Mouse (Mus musculus): Measurements from ENCODE around the gene Mospd3. TPM values are rescaled to one million over a fixed set of nuclear protein-coding genes. Genes with fewer than 3 reads are reported as not detected.
A peak's percentile ranks its signal among the peaks of the same experiment; 100 is the strongest.
"Not testable (repeated sequence)": the region's sequence is repeated elsewhere in the genome, so short reads cannot be mapped to it uniquely, and the experiment has no call there.

Mospd3 gene
- total RNA-seq, 2 experiments from 2014 or later, result 5.5 to 97.5 TPM

- no peak for ATAC-seq (replicated peaks; ENCODE audit: poor library complexity)
Observed at GRCm38 (mm10) chr5:137623937-137624530, 23.2 kb upstream of the Mospd3 start.

GRCm38 (mm10) chr5:137615347-137615746 lies 14.5 kb upstream of the Mospd3 start:
- no peak for ATAC-seq (replicated peaks; ENCODE audit: poor library complexity)

- ATAC-seq (replicated peaks; ENCODE audit: poor library complexity), result not testable (repeated sequence)
Observed at GRCm38 (mm10) chr5:137614921-137615320, 14.1 kb upstream of the Mospd3 start.

- no peak for ATAC-seq (replicated peaks; ENCODE audit: poor library complexity)
Observed at GRCm38 (mm10) chr5:137613550-137613949, 12.7 kb upstream of the Mospd3 start, which contains the start of gene Pcolce. TSS of gene Pcolce (minus strand) at chr5:137613784.

- ATAC-seq (replicated peaks; ENCODE audit: poor library complexity), result no peak
Observed at GRCm38 (mm10) chr5:137613076-137613475, 12.2 kb upstream of the Mospd3 start.

- ATAC-seq (replicated peaks; ENCODE audit: poor library complexity), result peak; percentile 26; the same call in 1 of the 2 replicates
Observed at GRCm38 (mm10) chr5:137611245-137611602, 10.4 kb upstream of the Mospd3 start.

GRCm38 (mm10) chr5:137610548-137611244 lies 9.8 kb upstream of the Mospd3 start:
- no peak for ATAC-seq (replicated peaks; ENCODE audit: poor library complexity)

GRCm38 (mm10) chr5:137610056-137610455 lies 9.2 kb upstream of the Mospd3 start:
- no peak for ATAC-seq (replicated peaks; ENCODE audit: poor library complexity)

GRCm38 (mm10) chr5:137609292-137609691 lies 8.4 kb upstream of the Mospd3 start:
- no peak for ATAC-seq (replicated peaks; ENCODE audit: poor library complexity)

GRCm38 (mm10) chr5:137608654-137609190 lies 7.9 kb upstream of the Mospd3 start:
- no peak for ATAC-seq (replicated peaks; ENCODE audit: poor library complexity)

- ATAC-seq (replicated peaks; ENCODE audit: poor library complexity), result no peak
Observed at GRCm38 (mm10) chr5:137607860-137608653, 7.2 kb upstream of the Mospd3 start.

GRCm38 (mm10) chr5:137601365-137601729 lies 489 bp upstream of the Mospd3 start:
- ATAC-seq (replicated peaks; ENCODE audit: poor library complexity), result no peak

GRCm38 (mm10) chr5:137600281-137600618 lies 608 bp downstream of the Mospd3 start:
- ATAC-seq (replicated peaks; ENCODE audit: poor library complexity), result peak; percentile 9

GRCm38 (mm10) chr5:137599600-137599999 lies 1.3 kb downstream of the Mospd3 start:
- ATAC-seq (replicated peaks; ENCODE audit: poor library complexity), result peak; percentile 3; the same call in 1 of the 2 replicates

- no peak for ATAC-seq (replicated peaks; ENCODE audit: poor library complexity)
Observed at GRCm38 (mm10) chr5:137598100-137598826, 2.6 kb downstream of the Mospd3 start.

- ATAC-seq (replicated peaks; ENCODE audit: poor library complexity), result no peak
Observed at GRCm38 (mm10) chr5:137597625-137598024, 3.2 kb downstream of the Mospd3 start.

- peak; percentile 13 for ATAC-seq (replicated peaks; ENCODE audit: poor library complexity)
Observed at GRCm38 (mm10) chr5:137596601-137597261, 4.1 kb downstream of the Mospd3 start.

- no peak for ATAC-seq (replicated peaks; ENCODE audit: poor library complexity)
Observed at GRCm38 (mm10) chr5:137595921-137596320, 4.9 kb downstream of the Mospd3 start.

GRCm38 (mm10) chr5:137590507-137590906 lies 10.4 kb downstream of the Mospd3 start:
- ATAC-seq (replicated peaks; ENCODE audit: poor library complexity), result no peak

- ATAC-seq (replicated peaks; ENCODE audit: poor library complexity), result peak; percentile 75
Observed at GRCm38 (mm10) chr5:137584976-137585375, 15.9 kb downstream of the Mospd3 start.
